Mouse (Mus musculus) gastrocnemius, adult 8-10 months (tissue): ENCODE measurements at regions not wholly inside any gene's neighbourhood (a gene's known extent, or its start where the extent isn't known, plus 50 kb on each side); places are given as distances from the start of the nearest gene placed in this dataset.

Source experiments
- DNase-seq, 2 experiments: peaks; one replicate each; pipeline ENCODE4 v3.0.0; 2022; ENCODE audit warnings: low spot score in 2 of 2

DNA sequence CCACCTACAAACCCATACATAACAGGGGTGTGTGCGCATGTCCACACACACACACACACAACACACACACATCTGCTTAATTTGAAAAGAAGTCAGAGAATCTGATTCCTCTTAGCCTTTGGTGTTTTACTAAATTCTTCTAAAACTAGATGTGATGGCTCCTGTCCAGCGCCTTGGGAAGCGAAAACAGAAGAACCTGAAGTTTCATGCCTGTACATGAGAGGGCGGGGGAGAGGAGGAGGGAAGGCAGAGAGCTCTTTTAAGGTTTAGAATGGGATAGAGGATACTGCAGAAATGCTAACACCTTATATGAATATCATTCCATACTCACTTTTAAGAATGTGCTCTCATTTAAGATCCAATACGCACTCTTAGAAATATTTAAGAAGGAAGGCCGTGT, 64.5 kb upstream of the Fer start:
- no peak for DNase-seq

DNA sequence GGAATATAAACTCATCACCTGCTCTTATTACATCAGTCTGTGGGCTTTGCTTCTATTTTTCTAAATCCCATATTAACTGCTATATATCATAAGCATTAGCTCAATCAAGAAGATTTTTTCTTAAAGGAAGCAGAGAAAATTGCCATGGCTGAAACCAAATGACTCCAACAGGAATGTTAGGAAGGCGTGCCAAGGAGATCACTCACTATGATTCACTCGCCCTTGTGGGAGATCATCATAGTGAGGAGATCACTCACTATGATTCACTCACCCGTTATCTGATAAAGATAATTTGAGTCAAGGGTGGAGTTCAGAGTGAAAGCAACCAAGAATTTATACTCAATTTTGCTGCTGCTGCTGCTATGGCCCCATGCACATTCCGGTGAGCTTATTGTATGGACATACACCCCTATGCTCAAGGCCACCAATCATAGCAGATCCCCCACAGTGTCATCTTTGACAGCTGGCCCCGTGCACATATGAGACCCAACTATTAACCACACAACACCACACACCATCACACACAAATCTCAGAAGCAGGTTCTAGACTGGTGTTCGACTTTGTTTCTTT, 63.8 kb upstream of the Fer start:
- no peak for DNase-seq

GRCm38 (mm10) chr17:63801411-63801810, 61.5 kb upstream of the Fer start:
- no peak for DNase-seq

DNA sequence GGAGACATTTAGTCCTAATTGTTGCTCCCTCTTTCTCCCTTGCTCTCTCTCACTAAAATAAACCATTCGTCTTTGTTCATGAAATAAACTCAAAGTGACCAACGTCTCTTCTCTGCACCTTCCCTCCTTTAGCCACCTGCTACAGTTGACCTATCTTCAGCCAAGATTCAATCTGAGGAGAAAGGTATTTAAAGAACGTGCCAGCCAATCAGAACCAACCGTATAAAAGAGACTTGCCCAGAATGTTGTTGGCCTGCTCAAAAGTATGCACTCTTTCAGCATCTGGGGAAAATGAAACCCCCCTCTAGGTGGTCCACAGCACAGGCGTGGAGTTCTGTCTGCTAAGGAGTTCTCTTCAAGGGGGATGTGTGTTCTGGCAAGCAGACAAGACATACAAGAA, 60.0 kb upstream of the Fer start:
- no peak for DNase-seq

- peak; percentile 18 to 22 for DNase-seq
Measured at GRCm38 (mm10) chr17:63803599-63803998, 59.3 kb upstream of the Fer start.

DNA sequence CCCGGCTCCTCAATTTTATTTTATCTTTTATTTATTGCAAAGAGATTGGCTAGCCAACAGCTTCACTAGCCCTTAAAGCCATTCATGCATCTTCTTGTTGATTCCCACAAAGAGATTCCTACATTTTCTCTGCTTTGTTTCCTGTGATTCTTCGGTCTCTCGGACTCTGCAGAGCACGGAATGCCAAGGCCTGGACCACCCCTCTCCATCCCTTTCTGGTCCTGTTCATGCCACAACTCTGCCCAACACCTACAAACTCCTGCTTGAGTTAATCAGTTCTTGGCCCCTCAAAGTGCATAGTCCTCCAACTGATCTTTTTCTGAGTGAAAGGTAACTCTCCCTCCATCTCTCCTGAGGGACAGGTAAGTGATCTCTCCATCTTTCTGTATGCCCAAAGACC, 58.4 kb upstream of the Fer start:
- no peak for DNase-seq

- DNase-seq = no peak
Measured at GRCm38 (mm10) chr17:63806360-63806759, 56.5 kb upstream of the Fer start.

- DNase-seq = no peak
Measured at GRCm38 (mm10) chr17:63807590-63808228, 55.2 kb upstream of the Fer start.

DNA sequence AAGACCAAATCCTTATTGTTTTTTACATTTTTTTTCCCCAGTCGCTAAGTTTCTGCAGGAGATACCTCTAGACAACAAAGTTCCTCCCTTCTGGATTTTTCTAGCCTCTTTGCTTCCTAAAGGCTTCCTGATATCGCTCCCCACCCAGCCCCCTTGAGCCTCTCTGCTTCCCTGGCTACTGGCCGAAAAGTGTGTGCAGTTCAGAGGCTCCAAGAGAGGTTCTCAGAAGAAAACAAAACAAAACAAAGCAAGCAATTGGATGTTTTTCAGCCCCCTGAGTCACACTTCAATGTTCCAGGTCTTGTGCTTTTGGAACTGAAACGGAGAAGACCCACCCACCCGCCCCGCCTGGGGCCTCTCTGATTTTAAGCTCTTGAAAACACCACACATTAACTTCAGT, 54.1 kb upstream of the Fer start:
- no peak for DNase-seq

DNA sequence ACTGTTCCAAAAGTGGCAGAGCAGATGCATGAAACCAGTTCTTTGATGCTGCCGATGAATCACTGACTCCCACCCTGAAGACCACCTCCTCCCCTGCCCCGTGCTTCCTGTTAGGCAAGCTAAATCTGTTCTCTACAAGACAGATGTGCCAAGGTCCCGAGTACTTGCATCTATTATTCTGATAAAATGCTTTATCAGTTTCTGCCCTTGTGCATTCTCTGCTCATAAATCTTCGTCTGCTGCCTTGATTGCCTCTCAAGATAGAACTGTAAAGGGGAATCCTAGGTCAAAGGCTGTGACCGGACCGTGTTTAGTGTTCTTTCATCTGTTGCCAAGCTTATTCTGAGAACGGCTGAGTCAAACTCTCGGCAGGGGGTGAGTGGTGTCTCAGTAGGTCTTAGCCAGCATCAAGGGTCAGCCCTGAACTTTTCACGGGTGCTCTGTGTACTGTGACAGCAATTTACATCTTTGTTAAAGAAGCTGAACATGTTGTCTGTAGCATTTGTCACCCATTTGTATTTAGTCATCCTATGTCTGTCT, 51.5 kb upstream of the Fer start:
- no peak for DNase-seq

DNA sequence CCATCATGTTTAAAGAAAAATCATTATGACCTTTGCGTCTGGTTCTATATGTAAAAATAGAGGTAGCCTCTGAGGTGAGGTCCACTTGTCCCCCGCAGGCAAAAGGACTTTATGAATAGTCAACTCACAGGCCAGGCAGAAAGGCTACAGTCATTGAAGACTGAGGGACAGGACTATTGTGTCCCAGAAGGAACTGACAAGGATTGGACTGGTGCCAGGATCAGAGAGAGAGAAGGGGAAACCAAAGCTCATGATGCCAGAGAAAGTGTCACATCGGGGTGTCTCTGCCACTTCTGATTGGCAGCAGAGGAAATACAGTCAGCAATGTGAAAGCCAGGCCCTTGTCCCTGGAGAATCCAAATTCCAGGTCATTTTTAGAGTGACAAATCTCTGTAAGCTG, 50.3 kb upstream of the Fer start:
- DNase-seq = no peak
